Mouse (Mus musculus): ENCODE measurements around the gene Pfkfb4. TPM values are rescaled to one million over a fixed set of nuclear protein-coding genes. Genes with fewer than 3 reads are reported as not detected.
A peak's percentile ranks its signal among the peaks of the same experiment; 100 is the strongest.

The Pfkfb4 gene
- 14.5 and 16.8 TPM in 2 replicates for polyA plus RNA-seq (2015; fragmentation: Nextera tagmentation; extraction: Ambion mirVana)

- H3K4me3 ChIP-seq = peak within 1 kb of the TSS; percentile 55
- ATAC-seq = peak; percentile 95
- H3K36me3 ChIP-seq (ENCODE audit: poor library complexity, severe bottlenecking) = no peaks in the 10 kb centered on the region
- H3K9me3 ChIP-seq (replicated peaks) = no peaks in the 10 kb centered on the region
- H3K4me2 ChIP-seq = peak within 1 kb of the TSS; percentile 68
- H3K27me3 ChIP-seq = no peaks in the 10 kb centered on the region
- peak within 1 kb of the TSS; percentile 77 for H3K27ac ChIP-seq
- H3K9ac ChIP-seq = peak within 1 kb of the TSS; percentile 70
- peaks cover 23% of the 10 kb centered on the region for H3K4me1 ChIP-seq
- WGBS = 1% methylated on average over 31 of the region's 31 CpGs
These were observed at the start of gene Pfkfb4 for GRCm38 (mm10) chr9:108991428-108992084. Gene Pfkfb4 (plus strand): TSS chr9:108991778.

- no peak overlapping the region for H3K4me2 ChIP-seq
- H3K9ac ChIP-seq = no peak overlapping the region
- H3K36me3 ChIP-seq (ENCODE audit: poor library complexity, severe bottlenecking) = peaks cover 95% of the 10 kb centered on the region
- ATAC-seq = no peak
- no peaks in the 10 kb centered on the region for H3K9me3 ChIP-seq (replicated peaks)
- H3K4me1 ChIP-seq = no peaks in the 10 kb centered on the region
- 85% methylated on average over 9 of the region's 9 CpGs for WGBS
- H3K27ac ChIP-seq = no peak overlapping the region
- H3K27me3 ChIP-seq = no peaks in the 10 kb centered on the region
- H3K4me3 ChIP-seq = no peak overlapping the region
These were observed 46.5 kb upstream of the Pfkfb4 start for GRCm38 (mm10) chr9:108945111-108945510.

- no peaks in the 10 kb centered on the region for H3K4me1 ChIP-seq
- 94% methylated on average over 5 of the region's 5 CpGs for WGBS
These were observed 46.0 kb upstream of the Pfkfb4 start for GRCm38 (mm10) chr9:108945608-108946007.

GRCm38 (mm10) chr9:108949231-108949966 is 42.2 kb upstream of the Pfkfb4 start:
- Histone ChIP-seq H3K4me2 (no peak overlapping the region), H3K27ac (no peak overlapping the region), H3K9me3 (replicated peaks) (no peaks in the 10 kb centered on the region), H3K36me3 (ENCODE audit: poor library complexity, severe bottlenecking) (peaks cover 68% of the 10 kb centered on the region), H3K4me3 (no peak overlapping the region), H3K4me1 (peaks cover 6% of the 10 kb centered on the region; the same call in 1 of the 2 replicates), H3K27me3 (peaks cover 25% of the 10 kb centered on the region), H3K9ac (no peak overlapping the region)
- WGBS = 94% methylated on average over 13 of the region's 13 CpGs
- no peak for ATAC-seq

More at GRCm38 (mm10) chr9:108945608-108946007, 46.0 kb upstream of the Pfkfb4 start:
- Histone ChIP-seq H3K4me2 (no peak overlapping the region), H3K9me3 (replicated peaks) (no peaks in the 10 kb centered on the region), H3K27me3 (no peaks in the 10 kb centered on the region), H3K36me3 (ENCODE audit: poor library complexity, severe bottlenecking) (peaks cover 95% of the 10 kb centered on the region), H3K27ac (no peak overlapping the region), H3K4me3 (no peak overlapping the region), H3K9ac (no peak overlapping the region)
- no peak for ATAC-seq

GRCm38 (mm10) chr9:108949967-108950728 is 41.4 kb upstream of the Pfkfb4 start:
- ATAC-seq = no peak
- Histone ChIP-seq H3K9ac (no peak overlapping the region), H3K4me2 (no peak overlapping the region), H3K4me3 (no peak overlapping the region), H3K9me3 (replicated peaks) (no peaks in the 10 kb centered on the region), H3K4me1 (peaks cover 6% of the 10 kb centered on the region; the same call in 1 of the 2 replicates), H3K36me3 (ENCODE audit: poor library complexity, severe bottlenecking) (peaks cover 61% of the 10 kb centered on the region), H3K27ac (no peak overlapping the region), H3K27me3 (peaks cover 29% of the 10 kb centered on the region)
- 92% methylated on average over 9 of the region's 9 CpGs for WGBS

- Histone ChIP-seq H3K9me3 (replicated peaks) (no peaks in the 10 kb centered on the region), H3K4me3 (no peak within 1 kb of the TSS), H3K9ac (no peak within 1 kb of the TSS), H3K4me1 (peaks cover 6% of the 10 kb centered on the region; the same call in 1 of the 2 replicates), H3K27ac (no peak within 1 kb of the TSS), H3K36me3 (ENCODE audit: poor library complexity, severe bottlenecking) (peaks cover 31% of the 10 kb centered on the region), H3K27me3 (peaks cover 33% of the 10 kb centered on the region), H3K4me2 (no peak within 1 kb of the TSS)
- no peak for ATAC-seq
- WGBS = 11% methylated on average over 15 of the region's 15 CpGs
These were observed 38.4 kb upstream of the Pfkfb4 start, which contains the start of gene Col7a1 for GRCm38 (mm10) chr9:108953081-108953636. Gene Col7a1 (plus strand): TSS chr9:108953586.

GRCm38 (mm10) chr9:108955241-108955640 is 36.3 kb upstream of the Pfkfb4 start:
- Histone ChIP-seq H3K27me3 (peaks cover 33% of the 10 kb centered on the region), H3K36me3 (ENCODE audit: poor library complexity, severe bottlenecking) (peaks cover 10% of the 10 kb centered on the region), H3K9me3 (replicated peaks) (no peaks in the 10 kb centered on the region), H3K27ac (no peak overlapping the region), H3K4me2 (no peak overlapping the region), H3K4me3 (no peak overlapping the region), H3K4me1 (peaks cover 6% of the 10 kb centered on the region; the same call in 1 of the 2 replicates), H3K9ac (no peak overlapping the region)
- 89% methylated on average over 11 of the region's 11 CpGs for WGBS
- ATAC-seq = no peak

- no peak overlapping the region for H3K27ac ChIP-seq
- H3K27me3 ChIP-seq = peaks cover 33% of the 10 kb centered on the region
- no peak overlapping the region for H3K4me3 ChIP-seq
- no peak overlapping the region for H3K9ac ChIP-seq
- H3K4me2 ChIP-seq = no peak overlapping the region
- H3K9me3 ChIP-seq (replicated peaks) = no peaks in the 10 kb centered on the region
- peaks cover 6% of the 10 kb centered on the region; the same call in 1 of the 2 replicates for H3K4me1 ChIP-seq
- no peak for ATAC-seq
- H3K36me3 ChIP-seq (ENCODE audit: poor library complexity, severe bottlenecking) = peaks cover 4% of the 10 kb centered on the region
- WGBS = 89% methylated on average over 11 of the region's 11 CpGs
These were observed 35.7 kb upstream of the Pfkfb4 start for GRCm38 (mm10) chr9:108955846-108956245.

GRCm38 (mm10) chr9:108963577-108963976 is 28.0 kb upstream of the Pfkfb4 start:
- Histone ChIP-seq H3K9me3 (replicated peaks) (no peaks in the 10 kb centered on the region), H3K9ac (no peak overlapping the region), H3K4me3 (no peak overlapping the region), H3K27ac (no peak overlapping the region), H3K36me3 (ENCODE audit: poor library complexity, severe bottlenecking) (no peaks in the 10 kb centered on the region), H3K4me2 (no peak overlapping the region), H3K27me3 (no peaks in the 10 kb centered on the region), H3K4me1 (no peaks in the 10 kb centered on the region)
- no peak for ATAC-seq
- 81% methylated on average over 3 of the region's 3 CpGs for WGBS

GRCm38 (mm10) chr9:108964338-108964737 is 27.2 kb upstream of the Pfkfb4 start:
- 85% methylated on average over 6 of the region's 6 CpGs for WGBS
- Histone ChIP-seq H3K36me3 (ENCODE audit: poor library complexity, severe bottlenecking) (no peaks in the 10 kb centered on the region), H3K4me2 (no peak overlapping the region), H3K4me3 (no peak overlapping the region), H3K9ac (no peak overlapping the region), H3K27ac (no peak overlapping the region), H3K27me3 (no peaks in the 10 kb centered on the region), H3K9me3 (replicated peaks) (no peaks in the 10 kb centered on the region), H3K4me1 (no peaks in the 10 kb centered on the region)
- no peak for ATAC-seq

GRCm38 (mm10) chr9:108970623-108971022 is 21.0 kb upstream of the Pfkfb4 start:
- no peak for ATAC-seq
- Histone ChIP-seq H3K4me2 (no peak overlapping the region), H3K36me3 (ENCODE audit: poor library complexity, severe bottlenecking) (no peaks in the 10 kb centered on the region), H3K4me1 (no peaks in the 10 kb centered on the region), H3K4me3 (no peak overlapping the region), H3K27ac (no peak overlapping the region), H3K9me3 (replicated peaks) (no peaks in the 10 kb centered on the region), H3K27me3 (no peaks in the 10 kb centered on the region), H3K9ac (no peak overlapping the region)
- 85% methylated on average over 8 of the region's 8 CpGs for WGBS

Data from forebrain, embryonic 13.5 days (tissue).